Mouse (Mus musculus): ENCODE data around the gene 1700056E22Rik. TPM values are rescaled to one million over a fixed set of nuclear protein-coding genes. Genes with fewer than 3 reads are reported as not detected.

Gene 1700056E22Rik
- polyA plus RNA-seq, 1 experiment from 2014 or later: 2.5 TPM

DNA sequence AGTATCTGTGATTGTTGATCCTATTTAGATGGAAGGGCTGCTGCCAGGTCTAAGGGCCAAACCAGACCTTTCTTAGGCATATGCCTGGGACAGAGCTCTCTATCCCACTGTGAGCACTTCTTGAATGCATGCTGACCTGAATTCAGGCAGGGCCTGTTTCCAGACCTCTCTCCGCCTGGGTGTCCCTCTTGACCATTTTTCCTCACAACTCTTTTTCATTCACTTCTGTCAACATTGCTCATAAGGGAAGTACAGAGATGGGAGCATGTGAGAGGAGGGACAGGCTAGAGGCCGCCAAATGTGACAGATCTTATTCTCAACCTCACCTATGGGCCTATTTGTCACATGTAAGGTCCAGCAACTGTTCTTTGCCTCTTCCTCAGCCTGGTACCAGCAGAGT is 20.1 kb upstream of the 1700056E22Rik start:
- 85% methylated on average over 2 of the region's 2 CpGs for WGBS (ENCODE audit: insufficient replicate concordance)
- Histone ChIP-seq H3K4me3 (ENCODE audit: low read depth, low read length) (no peak overlapping the region), H3K27me3 (ENCODE audit: control insufficient read depth, insufficient read depth, low read length) (no peaks in the 10 kb centered on the region), H3K36me3 (ENCODE audit: control insufficient read depth, insufficient read depth, low read length) (no peaks in the 10 kb centered on the region), H3K27ac (ENCODE audit: low read depth, low read length) (no peak overlapping the region), H3K4me2 (no peak overlapping the region), H3K9ac (ENCODE audit: low read depth, low read length) (no peak overlapping the region), H3K4me1 (ENCODE audit: control insufficient read depth, insufficient read depth, low read length) (peaks cover 25% of the 10 kb centered on the region), H3K9me3 (replicated peaks; ENCODE audit: control insufficient read depth, low read length) (no peaks in the 10 kb centered on the region)
- no peak for ATAC-seq (replicated peaks; ENCODE audit: insufficient number of reproducible peaks, low FRiP score, low TSS enrichment)

DNA sequence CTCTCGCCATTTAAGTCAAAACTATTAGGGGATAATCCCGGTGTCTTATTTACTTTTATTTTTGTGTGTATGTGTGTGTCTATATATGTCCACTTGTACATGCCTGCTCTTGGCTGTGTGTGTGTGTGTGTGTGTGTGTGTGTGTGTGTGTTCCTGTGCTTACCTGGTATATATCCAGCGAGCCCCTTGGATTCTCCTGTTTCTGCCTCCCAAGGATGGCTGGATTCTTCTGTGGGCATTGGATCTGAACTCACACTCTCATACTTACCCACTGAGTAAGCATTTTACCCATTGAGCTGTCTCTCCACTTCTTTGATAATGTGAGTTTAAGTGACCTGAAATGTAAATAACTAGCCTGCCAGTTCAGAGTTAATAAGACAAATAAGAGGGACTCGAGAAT is 19.6 kb upstream of the 1700056E22Rik start:
- 79% methylated on average over 4 of the region's 4 CpGs for WGBS (ENCODE audit: insufficient replicate concordance)
- no peak overlapping the region for H3K4me2 ChIP-seq
- H3K9me3 ChIP-seq (replicated peaks; ENCODE audit: control insufficient read depth, low read length): no peaks in the 10 kb centered on the region
- no peaks in the 10 kb centered on the region for H3K27me3 ChIP-seq (ENCODE audit: control insufficient read depth, insufficient read depth, low read length)
- H3K4me1 ChIP-seq (ENCODE audit: control insufficient read depth, insufficient read depth, low read length): peaks cover 29% of the 10 kb centered on the region
- H3K27ac ChIP-seq (ENCODE audit: low read depth, low read length): no peak overlapping the region
- no peaks in the 10 kb centered on the region for H3K36me3 ChIP-seq (ENCODE audit: control insufficient read depth, insufficient read depth, low read length)
- H3K9ac ChIP-seq (ENCODE audit: low read depth, low read length): no peak overlapping the region
- no peak overlapping the region for H3K4me3 ChIP-seq (ENCODE audit: low read depth, low read length)
- ATAC-seq (replicated peaks; ENCODE audit: insufficient number of reproducible peaks, low FRiP score, low TSS enrichment): no peak

GRCm38 (mm10) chr1:184053141-184053540 is 19.0 kb upstream of the 1700056E22Rik start:
- no peak overlapping the region for H3K4me2 ChIP-seq
- H3K4me1 ChIP-seq (ENCODE audit: control insufficient read depth, insufficient read depth, low read length): peaks cover 29% of the 10 kb centered on the region
- WGBS (ENCODE audit: insufficient replicate concordance): 57% methylated on average over 4 of the region's 4 CpGs
- H3K9ac ChIP-seq (ENCODE audit: low read depth, low read length): no peak overlapping the region
- H3K27ac ChIP-seq (ENCODE audit: low read depth, low read length): peak overlapping the region; percentile 85
- H3K9me3 ChIP-seq (replicated peaks; ENCODE audit: control insufficient read depth, low read length): no peaks in the 10 kb centered on the region
- no peaks in the 10 kb centered on the region for H3K36me3 ChIP-seq (ENCODE audit: control insufficient read depth, insufficient read depth, low read length)
- H3K4me3 ChIP-seq (ENCODE audit: low read depth, low read length): no peak overlapping the region
- no peak for ATAC-seq (replicated peaks; ENCODE audit: insufficient number of reproducible peaks, low FRiP score, low TSS enrichment)
- no peaks in the 10 kb centered on the region for H3K27me3 ChIP-seq (ENCODE audit: control insufficient read depth, insufficient read depth, low read length)

DNA sequence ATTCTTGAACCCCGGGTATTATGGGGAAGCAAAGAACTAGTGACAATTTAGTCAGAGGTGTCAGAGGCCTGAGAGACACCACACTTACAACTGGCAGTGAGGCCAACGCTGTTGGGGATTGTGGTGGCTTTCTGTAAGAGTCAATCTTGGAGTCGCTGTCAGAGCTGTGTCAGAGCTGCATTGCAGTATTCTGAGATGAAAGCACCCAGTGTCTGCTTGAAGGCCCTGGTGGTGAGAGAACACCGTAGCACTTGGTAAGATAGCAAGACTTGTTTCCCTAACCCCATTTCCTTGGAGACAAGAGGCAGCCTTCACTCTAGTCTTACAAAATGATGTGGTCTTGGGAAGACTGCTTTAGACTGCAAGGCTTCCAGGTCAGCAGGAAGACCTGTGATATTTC is 18.2 kb upstream of the 1700056E22Rik start:
- Histone ChIP-seq H3K9me3 (replicated peaks; ENCODE audit: control insufficient read depth, low read length) (no peaks in the 10 kb centered on the region), H3K4me3 (ENCODE audit: low read depth, low read length) (no peak overlapping the region), H3K36me3 (ENCODE audit: control insufficient read depth, insufficient read depth, low read length) (no peaks in the 10 kb centered on the region), H3K27ac (ENCODE audit: low read depth, low read length) (peak overlapping the region; percentile 85), H3K27me3 (ENCODE audit: control insufficient read depth, insufficient read depth, low read length) (no peaks in the 10 kb centered on the region), H3K4me1 (ENCODE audit: control insufficient read depth, insufficient read depth, low read length) (peaks cover 32% of the 10 kb centered on the region), H3K9ac (ENCODE audit: low read depth, low read length) (no peak overlapping the region), H3K4me2 (no peak overlapping the region; the same call in 1 of the 2 replicates)
- WGBS (ENCODE audit: insufficient replicate concordance): 37% methylated on average over 4 of the region's 4 CpGs
- ATAC-seq (replicated peaks; ENCODE audit: insufficient number of reproducible peaks, low FRiP score, low TSS enrichment): no peak

- ATAC-seq (replicated peaks; ENCODE audit: insufficient number of reproducible peaks, low FRiP score, low TSS enrichment): no peak
- H3K4me1 ChIP-seq (ENCODE audit: control insufficient read depth, insufficient read depth, low read length): peaks cover 32% of the 10 kb centered on the region
- H3K4me2 ChIP-seq: peak overlapping the region; percentile 31
- 0 out of 2 replicates have a peak overlapping the region, but pooled peaks have one; percentile 46 for H3K9ac ChIP-seq (ENCODE audit: low read depth, low read length)
- no peaks in the 10 kb centered on the region for H3K9me3 ChIP-seq (replicated peaks; ENCODE audit: control insufficient read depth, low read length)
- H3K27ac ChIP-seq (ENCODE audit: low read depth, low read length): peak overlapping the region; percentile 85
- H3K36me3 ChIP-seq (ENCODE audit: control insufficient read depth, insufficient read depth, low read length): no peaks in the 10 kb centered on the region
- H3K27me3 ChIP-seq (ENCODE audit: control insufficient read depth, insufficient read depth, low read length): no peaks in the 10 kb centered on the region
- 21% methylated on average over 6 of the region's 6 CpGs for WGBS (ENCODE audit: insufficient replicate concordance)
- H3K4me3 ChIP-seq (ENCODE audit: low read depth, low read length): no peak overlapping the region
Observed at GRCm38 (mm10) chr1:184051824-184052223, 17.7 kb upstream of the 1700056E22Rik start.

- H3K36me3 ChIP-seq (ENCODE audit: control insufficient read depth, insufficient read depth, low read length): no peaks in the 10 kb centered on the region
- no peak overlapping the region for H3K4me2 ChIP-seq
- no peak overlapping the region for H3K4me3 ChIP-seq (ENCODE audit: low read depth, low read length)
- H3K27ac ChIP-seq (ENCODE audit: low read depth, low read length): 0 out of 2 replicates have a peak overlapping the region, but pooled peaks have one; percentile 85
- no peaks in the 10 kb centered on the region for H3K9me3 ChIP-seq (replicated peaks; ENCODE audit: control insufficient read depth, low read length)
- 51% methylated on average over 1 of the region's 1 CpGs for WGBS (ENCODE audit: insufficient replicate concordance)
- no peak for ATAC-seq (replicated peaks; ENCODE audit: insufficient number of reproducible peaks, low FRiP score, low TSS enrichment)
- no peak overlapping the region for H3K9ac ChIP-seq (ENCODE audit: low read depth, low read length)
- H3K4me1 ChIP-seq (ENCODE audit: control insufficient read depth, insufficient read depth, low read length): peaks cover 32% of the 10 kb centered on the region
- no peaks in the 10 kb centered on the region for H3K27me3 ChIP-seq (ENCODE audit: control insufficient read depth, insufficient read depth, low read length)
Observed at GRCm38 (mm10) chr1:184051286-184051685, 17.2 kb upstream of the 1700056E22Rik start.

GRCm38 (mm10) chr1:184048675-184049418 is 14.7 kb upstream of the 1700056E22Rik start:
- no peak overlapping the region for H3K27ac ChIP-seq (ENCODE audit: low read depth, low read length)
- peaks cover 32% of the 10 kb centered on the region for H3K4me1 ChIP-seq (ENCODE audit: control insufficient read depth, insufficient read depth, low read length)
- H3K4me2 ChIP-seq: 0 out of 2 replicates have a peak overlapping the region, but pooled peaks have one; percentile 3
- no peak overlapping the region for H3K4me3 ChIP-seq (ENCODE audit: low read depth, low read length)
- no peaks in the 10 kb centered on the region for H3K36me3 ChIP-seq (ENCODE audit: control insufficient read depth, insufficient read depth, low read length)
- WGBS (ENCODE audit: insufficient replicate concordance): 67% methylated on average over 10 of the region's 10 CpGs
- H3K9ac ChIP-seq (ENCODE audit: low read depth, low read length): no peak overlapping the region
- no peaks in the 10 kb centered on the region for H3K9me3 ChIP-seq (replicated peaks; ENCODE audit: control insufficient read depth, low read length)
- H3K27me3 ChIP-seq (ENCODE audit: control insufficient read depth, insufficient read depth, low read length): no peaks in the 10 kb centered on the region
- ATAC-seq (replicated peaks; ENCODE audit: insufficient number of reproducible peaks, low FRiP score, low TSS enrichment): no peak

GRCm38 (mm10) chr1:184047818-184048217 is 13.7 kb upstream of the 1700056E22Rik start:
- ATAC-seq (replicated peaks; ENCODE audit: insufficient number of reproducible peaks, low FRiP score, low TSS enrichment): no peak
- H3K9me3 ChIP-seq (replicated peaks; ENCODE audit: control insufficient read depth, low read length): no peaks in the 10 kb centered on the region
- no peak overlapping the region for H3K4me3 ChIP-seq (ENCODE audit: low read depth, low read length)
- no peak overlapping the region for H3K9ac ChIP-seq (ENCODE audit: low read depth, low read length)
- no peak overlapping the region for H3K4me2 ChIP-seq
- no peak overlapping the region for H3K27ac ChIP-seq (ENCODE audit: low read depth, low read length)
- H3K36me3 ChIP-seq (ENCODE audit: control insufficient read depth, insufficient read depth, low read length): no peaks in the 10 kb centered on the region
- H3K27me3 ChIP-seq (ENCODE audit: control insufficient read depth, insufficient read depth, low read length): no peaks in the 10 kb centered on the region
- 80% methylated on average over 9 of the region's 9 CpGs for WGBS (ENCODE audit: insufficient replicate concordance)
- peaks cover 24% of the 10 kb centered on the region for H3K4me1 ChIP-seq (ENCODE audit: control insufficient read depth, insufficient read depth, low read length)

Data from heart, embryonic 11.5 days (tissue).